Mouse (Mus musculus) CD4-positive, CD25-positive, alpha-beta regulatory T cell (primary cell): Measurements from ENCODE around the gene Zfp943. TPM values are rescaled to one million over a fixed set of nuclear protein-coding genes. Genes with fewer than 3 reads are reported as not detected.

Source experiments
- polyA plus RNA-seq: library from polyadenylated mRNA; unstranded; fragments of 100-300 nt; shearing (Covaris generic); gene quantifications from one replicate; pipeline ENCODE4 v1.2.1, GENCODE M21; 2017

Zfp943 gene
- 18.8 TPM for polyA plus RNA-seq

GRCm38 (mm10) chr17:21962107-21962907, at the start of gene Zfp943, which contains the start of gene Zfp942:
Zfp943 (plus strand) TSS chr17:21962552.
Zfp942 (minus strand) TSS chr17:21962464.

Other genes with a start within 250 kb of the Zfp943 start
- gene Zfp229, start 231.8 kb upstream of the Zfp943 start, polyA plus RNA-seq = 0.59 TPM
- gene Zfp820, start 116.8 kb upstream of the Zfp943 start, polyA plus RNA-seq = 0.38 TPM
- gene Zfp995, start 52.6 kb upstream of the Zfp943 start, polyA plus RNA-seq = 13.3 TPM
- gene Zfp942, start 88 bp upstream of the Zfp943 start, polyA plus RNA-seq = 34.0 TPM
- 0.95 TPM for gene Zfp947, start 203.6 kb downstream of the Zfp943 start, polyA plus RNA-seq